Mouse (Mus musculus): ENCODE data around the gene Neb. TPM values are rescaled to one million over a fixed set of nuclear protein-coding genes. Genes with fewer than 3 reads are reported as not detected.

Gene Neb
- polyA plus RNA-seq, 1 experiment from 2014 or later, result 1.0 TPM

DNA sequence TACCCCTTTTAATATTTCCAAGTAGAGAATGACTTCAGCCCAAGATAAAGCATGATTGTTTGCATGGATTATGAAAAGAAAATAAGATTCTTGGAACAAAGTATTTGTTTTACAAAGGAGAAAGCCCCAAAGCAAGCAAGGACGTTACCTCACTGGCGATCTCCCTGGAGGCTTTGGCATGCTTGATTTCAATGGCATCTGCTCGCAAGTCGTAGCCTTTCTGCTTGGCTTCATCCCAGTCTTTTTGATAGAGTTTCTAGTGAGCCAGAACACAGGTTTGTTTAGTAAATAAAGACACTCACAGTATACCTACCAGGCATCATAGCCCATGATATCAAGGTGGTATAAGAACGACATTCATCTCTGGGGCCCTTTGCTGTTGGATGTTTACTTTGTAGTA, 153.9 kb downstream of the Neb start:
- Histone ChIP-seq H3K4me1 (ENCODE audit: control insufficient read depth, insufficient read depth, low read length) (no peaks in the 10 kb centered on the region), H3K36me3 (ENCODE audit: control insufficient read depth, insufficient read depth, low read length) (no peaks in the 10 kb centered on the region), H3K9me3 (ENCODE audit: control insufficient read depth, low read depth, low read length) (no peaks in the 10 kb centered on the region), H3K9ac (replicated peaks; ENCODE audit: low read depth, low read length) (no peak overlapping the region), H3K27me3 (ENCODE audit: control insufficient read depth, insufficient read depth, low read length) (no peaks in the 10 kb centered on the region), H3K4me3 (ENCODE audit: low read depth, low read length) (no peak overlapping the region), H3K4me2 (replicated peaks; ENCODE audit: low read depth, low read length) (no peak overlapping the region), H3K27ac (ENCODE audit: low read length) (no peak overlapping the region)
- ATAC-seq (ENCODE audit: insufficient number of reproducible peaks, insufficient read depth, low FRiP score, low read depth), result no peak
- 73% methylated on average over 5 of the region's 5 CpGs for WGBS

- no peak for ATAC-seq (ENCODE audit: insufficient number of reproducible peaks, insufficient read depth, low FRiP score, low read depth)
- Histone ChIP-seq H3K36me3 (ENCODE audit: control insufficient read depth, insufficient read depth, low read length) (no peaks in the 10 kb centered on the region), H3K4me3 (ENCODE audit: low read depth, low read length) (no peak overlapping the region), H3K4me1 (ENCODE audit: control insufficient read depth, insufficient read depth, low read length) (no peaks in the 10 kb centered on the region), H3K27me3 (ENCODE audit: control insufficient read depth, insufficient read depth, low read length) (no peaks in the 10 kb centered on the region), H3K9me3 (ENCODE audit: control insufficient read depth, low read depth, low read length) (no peaks in the 10 kb centered on the region), H3K4me2 (replicated peaks; ENCODE audit: low read depth, low read length) (no peak overlapping the region), H3K9ac (replicated peaks; ENCODE audit: low read depth, low read length) (no peak overlapping the region), H3K27ac (ENCODE audit: low read length) (no peak overlapping the region)
- whole genome bisulfite sequencing, result 51% methylated on average over 8 of the region's 8 CpGs
Observed at GRCm38 (mm10) chr2:52220074-52220473, 158.2 kb downstream of the Neb start.

DNA sequence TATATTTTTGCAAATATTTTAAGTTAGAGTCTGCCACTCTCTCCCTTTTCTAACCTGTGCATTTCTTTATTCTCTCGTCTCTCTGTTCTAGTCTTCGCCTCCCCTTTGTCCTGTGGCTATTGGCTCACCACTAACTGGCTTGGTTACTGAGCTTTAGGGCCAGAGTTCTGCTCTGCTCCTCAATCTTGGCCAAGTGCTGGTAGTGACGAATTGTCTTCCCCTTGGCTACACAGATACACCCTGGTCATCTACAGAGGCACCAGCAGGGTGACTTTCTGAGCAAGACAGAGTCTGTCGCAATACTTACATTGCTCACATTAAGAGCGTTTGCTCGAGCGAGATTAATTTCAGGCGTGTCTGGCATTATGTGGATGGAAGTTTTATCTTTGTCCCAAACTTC, 162.3 kb downstream of the Neb start:
- H3K27ac ChIP-seq (ENCODE audit: low read length), result no peak overlapping the region
- H3K9me3 ChIP-seq (ENCODE audit: control insufficient read depth, low read depth, low read length), result no peaks in the 10 kb centered on the region
- no peak for ATAC-seq (ENCODE audit: insufficient number of reproducible peaks, insufficient read depth, low FRiP score, low read depth)
- no peaks in the 10 kb centered on the region for H3K36me3 ChIP-seq (ENCODE audit: control insufficient read depth, insufficient read depth, low read length)
- H3K4me2 ChIP-seq (replicated peaks; ENCODE audit: low read depth, low read length), result no peak overlapping the region
- H3K27me3 ChIP-seq (ENCODE audit: control insufficient read depth, insufficient read depth, low read length), result no peaks in the 10 kb centered on the region
- H3K4me1 ChIP-seq (ENCODE audit: control insufficient read depth, insufficient read depth, low read length), result no peaks in the 10 kb centered on the region
- WGBS, result 89% methylated on average over 8 of the region's 8 CpGs
- no peak overlapping the region for H3K4me3 ChIP-seq (ENCODE audit: low read depth, low read length)
- no peak overlapping the region for H3K9ac ChIP-seq (replicated peaks; ENCODE audit: low read depth, low read length)

- H3K9me3 ChIP-seq (ENCODE audit: control insufficient read depth, low read depth, low read length), result no peaks in the 10 kb centered on the region
- H3K27me3 ChIP-seq (ENCODE audit: control insufficient read depth, insufficient read depth, low read length), result no peaks in the 10 kb centered on the region
- H3K4me3 ChIP-seq (ENCODE audit: low read depth, low read length), result no peak overlapping the region
- no peak overlapping the region for H3K4me2 ChIP-seq (replicated peaks; ENCODE audit: low read depth, low read length)
- H3K36me3 ChIP-seq (ENCODE audit: control insufficient read depth, insufficient read depth, low read length), result no peaks in the 10 kb centered on the region
- no peaks in the 10 kb centered on the region for H3K4me1 ChIP-seq (ENCODE audit: control insufficient read depth, insufficient read depth, low read length)
- H3K9ac ChIP-seq (replicated peaks; ENCODE audit: low read depth, low read length), result no peak overlapping the region
- H3K27ac ChIP-seq (ENCODE audit: low read length), result no peak overlapping the region
- WGBS, result 92% methylated on average over 11 of the region's 11 CpGs
- ATAC-seq (ENCODE audit: insufficient number of reproducible peaks, insufficient read depth, low FRiP score, low read depth), result no peak
Observed at GRCm38 (mm10) chr2:52212561-52212961, 165.7 kb downstream of the Neb start.

- WGBS, result 65% methylated on average over 5 of the region's 5 CpGs
- no peak overlapping the region for H3K4me3 ChIP-seq (ENCODE audit: low read depth, low read length)
- no peaks in the 10 kb centered on the region for H3K27me3 ChIP-seq (ENCODE audit: control insufficient read depth, insufficient read depth, low read length)
- no peak for ATAC-seq (ENCODE audit: insufficient number of reproducible peaks, insufficient read depth, low FRiP score, low read depth)
- no peak overlapping the region for H3K4me2 ChIP-seq (replicated peaks; ENCODE audit: low read depth, low read length)
- no peak overlapping the region for H3K27ac ChIP-seq (ENCODE audit: low read length)
- H3K36me3 ChIP-seq (ENCODE audit: control insufficient read depth, insufficient read depth, low read length), result no peaks in the 10 kb centered on the region
- no peak overlapping the region for H3K9ac ChIP-seq (replicated peaks; ENCODE audit: low read depth, low read length)
- no peaks in the 10 kb centered on the region for H3K9me3 ChIP-seq (ENCODE audit: control insufficient read depth, low read depth, low read length)
- H3K4me1 ChIP-seq (ENCODE audit: control insufficient read depth, insufficient read depth, low read length), result no peaks in the 10 kb centered on the region
Observed at GRCm38 (mm10) chr2:52211358-52211899, 166.8 kb downstream of the Neb start.

DNA sequence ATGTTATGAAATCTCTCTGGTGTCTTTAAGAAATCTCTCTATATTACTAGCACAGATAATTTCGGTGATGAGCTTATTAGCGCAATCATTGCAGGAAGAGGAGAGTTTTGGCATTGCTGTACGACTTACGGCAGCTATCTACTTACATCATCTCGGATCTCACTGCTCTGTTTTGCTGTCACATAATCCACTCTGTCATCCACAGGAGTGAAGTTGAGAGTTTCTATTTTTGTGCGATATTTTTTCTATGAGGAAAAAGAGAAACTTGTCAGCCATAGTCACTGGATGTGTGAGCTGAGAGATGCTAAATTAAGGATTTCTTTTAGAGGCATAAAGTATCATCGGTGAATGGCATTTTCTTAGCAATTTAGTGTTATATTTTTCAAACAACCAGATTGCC, 167.6 kb downstream of the Neb start:
- no peak overlapping the region for H3K27ac ChIP-seq (ENCODE audit: low read length)
- ATAC-seq (ENCODE audit: insufficient number of reproducible peaks, insufficient read depth, low FRiP score, low read depth), result no peak
- no peaks in the 10 kb centered on the region for H3K4me1 ChIP-seq (ENCODE audit: control insufficient read depth, insufficient read depth, low read length)
- no peak overlapping the region for H3K4me2 ChIP-seq (replicated peaks; ENCODE audit: low read depth, low read length)
- no peaks in the 10 kb centered on the region for H3K27me3 ChIP-seq (ENCODE audit: control insufficient read depth, insufficient read depth, low read length)
- H3K9ac ChIP-seq (replicated peaks; ENCODE audit: low read depth, low read length), result no peak overlapping the region
- 87% methylated on average over 7 of the region's 7 CpGs for WGBS
- H3K36me3 ChIP-seq (ENCODE audit: control insufficient read depth, insufficient read depth, low read length), result no peaks in the 10 kb centered on the region
- no peaks in the 10 kb centered on the region for H3K9me3 ChIP-seq (ENCODE audit: control insufficient read depth, low read depth, low read length)
- H3K4me3 ChIP-seq (ENCODE audit: low read depth, low read length), result no peak overlapping the region

DNA sequence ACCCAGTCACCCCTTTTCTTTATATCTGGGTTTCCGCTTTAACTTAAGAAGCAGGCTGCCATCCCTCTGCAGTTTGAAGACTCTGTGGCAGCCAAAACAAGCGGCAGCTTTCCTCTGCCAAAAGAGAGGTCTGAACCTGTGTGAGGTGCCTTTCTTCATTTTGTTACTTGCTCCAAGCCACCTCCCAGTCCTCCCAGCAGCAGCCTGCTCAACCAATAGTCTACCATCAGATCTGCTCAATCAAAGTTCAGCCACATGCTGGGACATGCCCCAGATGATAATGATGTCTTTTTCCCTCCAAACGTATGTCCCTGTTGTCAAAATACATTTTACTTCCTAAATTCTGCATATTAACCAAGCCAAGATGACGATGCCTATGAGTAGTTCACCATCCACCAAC, 173.3 kb downstream of the Neb start:
- Histone ChIP-seq H3K27me3 (ENCODE audit: control insufficient read depth, insufficient read depth, low read length) (no peaks in the 10 kb centered on the region), H3K36me3 (ENCODE audit: control insufficient read depth, insufficient read depth, low read length) (no peaks in the 10 kb centered on the region), H3K4me1 (ENCODE audit: control insufficient read depth, insufficient read depth, low read length) (no peaks in the 10 kb centered on the region), H3K4me3 (ENCODE audit: low read depth, low read length) (no peak overlapping the region), H3K9ac (replicated peaks; ENCODE audit: low read depth, low read length) (no peak overlapping the region), H3K27ac (ENCODE audit: low read length) (no peak overlapping the region), H3K9me3 (ENCODE audit: control insufficient read depth, low read depth, low read length) (no peaks in the 10 kb centered on the region), H3K4me2 (replicated peaks; ENCODE audit: low read depth, low read length) (no peak overlapping the region)
- no peak for ATAC-seq (ENCODE audit: insufficient number of reproducible peaks, insufficient read depth, low FRiP score, low read depth)
- WGBS, result 83% methylated on average over 4 of the region's 4 CpGs

- ATAC-seq (ENCODE audit: insufficient number of reproducible peaks, insufficient read depth, low FRiP score, low read depth), result no peak
- no peak overlapping the region for H3K4me3 ChIP-seq (ENCODE audit: low read depth, low read length)
- no peaks in the 10 kb centered on the region for H3K27me3 ChIP-seq (ENCODE audit: control insufficient read depth, insufficient read depth, low read length)
- H3K9ac ChIP-seq (replicated peaks; ENCODE audit: low read depth, low read length), result no peak overlapping the region
- WGBS, result 91% methylated on average over 6 of the region's 6 CpGs
- H3K36me3 ChIP-seq (ENCODE audit: control insufficient read depth, insufficient read depth, low read length), result no peaks in the 10 kb centered on the region
- H3K4me1 ChIP-seq (ENCODE audit: control insufficient read depth, insufficient read depth, low read length), result no peaks in the 10 kb centered on the region
- no peaks in the 10 kb centered on the region for H3K9me3 ChIP-seq (ENCODE audit: control insufficient read depth, low read depth, low read length)
- no peak overlapping the region for H3K27ac ChIP-seq (ENCODE audit: low read length)
- H3K4me2 ChIP-seq (replicated peaks; ENCODE audit: low read depth, low read length), result no peak overlapping the region
Observed at GRCm38 (mm10) chr2:52193629-52194028, 184.6 kb downstream of the Neb start.

- WGBS, result 100% methylated on average over 1 of the region's 1 CpGs
- no peak overlapping the region for H3K27ac ChIP-seq (ENCODE audit: low read length)
- no peak for ATAC-seq (ENCODE audit: insufficient number of reproducible peaks, insufficient read depth, low FRiP score, low read depth)
- no peak overlapping the region for H3K9ac ChIP-seq (replicated peaks; ENCODE audit: low read depth, low read length)
- no peaks in the 10 kb centered on the region for H3K4me1 ChIP-seq (ENCODE audit: control insufficient read depth, insufficient read depth, low read length)
- no peak overlapping the region for H3K4me3 ChIP-seq (ENCODE audit: low read depth, low read length)
- H3K9me3 ChIP-seq (ENCODE audit: control insufficient read depth, low read depth, low read length), result no peaks in the 10 kb centered on the region
- no peaks in the 10 kb centered on the region for H3K27me3 ChIP-seq (ENCODE audit: control insufficient read depth, insufficient read depth, low read length)
- no peaks in the 10 kb centered on the region for H3K36me3 ChIP-seq (ENCODE audit: control insufficient read depth, insufficient read depth, low read length)
- H3K4me2 ChIP-seq (replicated peaks; ENCODE audit: low read depth, low read length), result no peak overlapping the region
Observed at GRCm38 (mm10) chr2:52179678-52180077, 198.6 kb downstream of the Neb start.
